Mouse (Mus musculus): ENCODE data around the gene Adcy6. TPM values are rescaled to one million over a fixed set of nuclear protein-coding genes. Genes with fewer than 3 reads are reported as not detected.
"Not testable (repeated sequence)": the region's sequence is repeated elsewhere in the genome, so short reads cannot be mapped to it uniquely, and the experiment has no call there.

The Adcy6 gene
- polyA plus RNA-seq, 1 experiment from 2014 or later = 18.6 TPM

GRCm38 (mm10) chr15:98591396-98591795, 18.5 kb downstream of the Adcy6 start:
- Histone ChIP-seq H3K9ac (no peak overlapping the region), H3K9me3 (replicated peaks) (no peaks in the 10 kb centered on the region), H3K27ac (no peak overlapping the region), H3K36me3 (peaks cover 63% of the 10 kb centered on the region), H3K4me3 (no peak overlapping the region), H3K27me3 (no peaks in the 10 kb centered on the region), H3K4me1 (no peaks in the 10 kb centered on the region), H3K4me2 (replicated peaks) (no peak overlapping the region)
- no peak for ATAC-seq (ENCODE audit: low FRiP score)
- 74% methylated on average over 4 of the region's 4 CpGs for WGBS

- Histone ChIP-seq H3K4me2 (replicated peaks) (no peak overlapping the region), H3K27ac (no peak overlapping the region), H3K9me3 (replicated peaks) (no peaks in the 10 kb centered on the region), H3K9ac (no peak overlapping the region), H3K27me3 (no peaks in the 10 kb centered on the region), H3K4me1 (no peaks in the 10 kb centered on the region), H3K4me3 (no peak overlapping the region), H3K36me3 (peaks cover 47% of the 10 kb centered on the region)
- 65% methylated on average over 7 of the region's 7 CpGs for WGBS
- ATAC-seq (ENCODE audit: low FRiP score) = no peak
Measured at GRCm38 (mm10) chr15:98589640-98590336, 20.1 kb downstream of the Adcy6 start.

GRCm38 (mm10) chr15:98587751-98588150, 22.1 kb downstream of the Adcy6 start:
- H3K27me3 ChIP-seq = no peaks in the 10 kb centered on the region
- no peak overlapping the region for H3K27ac ChIP-seq
- H3K4me1 ChIP-seq = no peaks in the 10 kb centered on the region
- H3K9me3 ChIP-seq (replicated peaks) = no peaks in the 10 kb centered on the region
- no peak overlapping the region for H3K4me2 ChIP-seq (replicated peaks)
- ATAC-seq (ENCODE audit: low FRiP score) = no peak
- WGBS = 90% methylated on average over 11 of the region's 11 CpGs
- H3K9ac ChIP-seq = no peak overlapping the region
- peaks cover 26% of the 10 kb centered on the region for H3K36me3 ChIP-seq
- no peak overlapping the region for H3K4me3 ChIP-seq

- ATAC-seq (ENCODE audit: low FRiP score); H3K27ac ChIP-seq; H3K9me3 ChIP-seq (replicated peaks); H3K4me1 ChIP-seq; H3K27me3 ChIP-seq; H3K4me3 ChIP-seq; H3K4me2 ChIP-seq (replicated peaks); H3K9ac ChIP-seq: not testable (repeated sequence)
- H3K36me3 ChIP-seq = peaks cover 10% of the 10 kb centered on the region
- 72% methylated on average over 9 of the region's 9 CpGs for WGBS
Measured at GRCm38 (mm10) chr15:98586141-98586540, 23.7 kb downstream of the Adcy6 start.

GRCm38 (mm10) chr15:98585421-98585820, 24.5 kb downstream of the Adcy6 start:
- Histone ChIP-seq H3K36me3 (peaks cover 4% of the 10 kb centered on the region; the same call in 1 of the 2 replicates), H3K4me3 (no peak overlapping the region), H3K9ac (no peak overlapping the region), H3K4me1 (no peaks in the 10 kb centered on the region), H3K9me3 (replicated peaks) (no peaks in the 10 kb centered on the region), H3K4me2 (replicated peaks) (no peak overlapping the region), H3K27me3 (no peaks in the 10 kb centered on the region), H3K27ac (no peak overlapping the region)
- 41% methylated on average over 7 of the region's 7 CpGs for WGBS
- ATAC-seq (ENCODE audit: low FRiP score) = no peak

GRCm38 (mm10) chr15:98582996-98583395, 26.9 kb downstream of the Adcy6 start:
- Histone ChIP-seq H3K4me2 (replicated peaks) (no peak overlapping the region), H3K9ac (no peak overlapping the region), H3K4me3 (no peak overlapping the region), H3K4me1 (no peaks in the 10 kb centered on the region), H3K36me3 (no peaks in the 10 kb centered on the region), H3K9me3 (replicated peaks) (no peaks in the 10 kb centered on the region), H3K27ac (no peak overlapping the region), H3K27me3 (no peaks in the 10 kb centered on the region)
- ATAC-seq (ENCODE audit: low FRiP score) = no peak
- 86% methylated on average over 8 of the region's 8 CpGs for WGBS

GRCm38 (mm10) chr15:98582410-98582809, 27.5 kb downstream of the Adcy6 start:
- no peak for ATAC-seq (ENCODE audit: low FRiP score)
- 85% methylated on average over 8 of the region's 8 CpGs for WGBS
- Histone ChIP-seq H3K4me3 (no peak overlapping the region), H3K4me2 (replicated peaks) (no peak overlapping the region), H3K27me3 (no peaks in the 10 kb centered on the region), H3K9ac (no peak overlapping the region), H3K27ac (no peak overlapping the region), H3K36me3 (no peaks in the 10 kb centered on the region), H3K9me3 (replicated peaks) (no peaks in the 10 kb centered on the region), H3K4me1 (no peaks in the 10 kb centered on the region)

GRCm38 (mm10) chr15:98579795-98580464, 29.9 kb downstream of the Adcy6 start:
- H3K36me3 ChIP-seq = no peaks in the 10 kb centered on the region
- no peak overlapping the region for H3K4me2 ChIP-seq (replicated peaks)
- H3K27me3 ChIP-seq = no peaks in the 10 kb centered on the region
- H3K4me1 ChIP-seq = no peaks in the 10 kb centered on the region
- no peaks in the 10 kb centered on the region for H3K9me3 ChIP-seq (replicated peaks)
- no peak overlapping the region for H3K27ac ChIP-seq
- WGBS = 37% methylated on average over 5 of the region's 5 CpGs
- H3K4me3 ChIP-seq = no peak overlapping the region
- no peak overlapping the region for H3K9ac ChIP-seq
- peak; percentile 85 for ATAC-seq (ENCODE audit: low FRiP score)

GRCm38 (mm10) chr15:98579310-98579709, 30.6 kb downstream of the Adcy6 start:
- Histone ChIP-seq H3K36me3 (no peaks in the 10 kb centered on the region), H3K4me2 (replicated peaks) (no peak overlapping the region), H3K27ac (no peak overlapping the region), H3K27me3 (no peaks in the 10 kb centered on the region), H3K4me3 (no peak overlapping the region), H3K9ac (no peak overlapping the region), H3K4me1 (no peaks in the 10 kb centered on the region), H3K9me3 (replicated peaks) (no peaks in the 10 kb centered on the region)
- 80% methylated on average over 2 of the region's 2 CpGs for WGBS
- no peak for ATAC-seq (ENCODE audit: low FRiP score)

- Histone ChIP-seq H3K9ac (no peak overlapping the region), H3K4me1 (peaks cover 10% of the 10 kb centered on the region), H3K4me3 (no peak overlapping the region), H3K9me3 (replicated peaks) (no peaks in the 10 kb centered on the region), H3K36me3 (no peaks in the 10 kb centered on the region), H3K4me2 (replicated peaks) (no peak overlapping the region), H3K27me3 (no peaks in the 10 kb centered on the region), H3K27ac (no peak overlapping the region)
- 80% methylated on average over 4 of the region's 4 CpGs for WGBS
- ATAC-seq (ENCODE audit: low FRiP score) = no peak
Measured at GRCm38 (mm10) chr15:98573293-98573692, 36.6 kb downstream of the Adcy6 start.

- ATAC-seq (ENCODE audit: low FRiP score) = no peak
- Histone ChIP-seq H3K4me2 (replicated peaks) (no peak within 1 kb of the TSS), H3K4me3 (no peak within 1 kb of the TSS), H3K9me3 (replicated peaks) (no peaks in the 10 kb centered on the region), H3K27ac (no peak within 1 kb of the TSS), H3K4me1 (peaks cover 14% of the 10 kb centered on the region), H3K36me3 (no peaks in the 10 kb centered on the region), H3K9ac (no peak within 1 kb of the TSS), H3K27me3 (no peaks in the 10 kb centered on the region)
- 85% methylated on average over 10 of the region's 10 CpGs for WGBS
Measured at GRCm38 (mm10) chr15:98570873-98571538, 38.9 kb downstream of the Adcy6 start, which contains the start of the genes Ccnt1 and 4930415O20Rik. Gene Ccnt1 (minus strand): TSS chr15:98570923. Gene 4930415O20Rik (plus strand): TSS chr15:98571004.

- H3K27me3 ChIP-seq = no peaks in the 10 kb centered on the region
- H3K4me3 ChIP-seq = no peak overlapping the region
- peaks cover 26% of the 10 kb centered on the region for H3K4me1 ChIP-seq
- 88% methylated on average over 4 of the region's 4 CpGs for WGBS
- H3K9ac ChIP-seq = no peak overlapping the region
- H3K27ac ChIP-seq = no peak overlapping the region
- H3K36me3 ChIP-seq = no peaks in the 10 kb centered on the region
- no peak for ATAC-seq (ENCODE audit: low FRiP score)
- H3K9me3 ChIP-seq (replicated peaks) = no peaks in the 10 kb centered on the region
- H3K4me2 ChIP-seq (replicated peaks) = no peak overlapping the region
Measured at GRCm38 (mm10) chr15:98569795-98570365, 40.0 kb downstream of the Adcy6 start.
